Mouse (Mus musculus): ENCODE measurements around the gene Ccdc8. TPM values are rescaled to one million over a fixed set of nuclear protein-coding genes. Genes with fewer than 3 reads are reported as not detected.
"Not testable (repeated sequence)": the region's sequence is repeated elsewhere in the genome, so short reads cannot be mapped to it uniquely, and the experiment has no call there.

Gene Ccdc8
- polyA plus RNA-seq, 1 experiment from 2014 or later, result 7.9 TPM

DNA sequence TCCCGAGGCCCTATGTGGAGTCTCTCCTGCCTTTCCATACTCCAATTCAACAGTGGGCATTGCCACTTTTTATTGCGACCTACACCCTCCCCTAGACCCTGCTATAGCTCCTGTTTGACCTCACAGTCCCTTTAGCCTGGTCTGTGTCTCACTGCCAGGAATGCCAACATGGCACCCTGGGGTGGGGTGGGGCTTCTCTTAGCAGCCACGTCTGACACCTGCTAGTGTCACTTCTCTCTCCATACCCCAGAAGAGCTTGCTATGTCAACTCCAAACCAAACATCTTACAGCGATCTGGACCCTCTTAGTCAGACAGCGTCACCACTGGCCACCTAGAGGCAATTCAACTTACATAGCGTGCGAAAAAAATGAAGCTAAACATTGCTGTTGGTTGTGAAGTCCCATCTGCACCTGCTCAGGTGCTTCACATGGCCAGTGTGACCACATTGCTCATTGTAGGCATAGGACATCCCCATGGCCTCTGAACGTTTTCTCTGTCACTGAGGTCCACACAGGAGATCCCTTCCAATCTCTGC, 43.5 kb upstream of the Ccdc8 start:
- Histone ChIP-seq H3K4me1 (ENCODE audit: control insufficient read depth, insufficient read depth, low read depth, low read length) (peaks cover 36% of the 10 kb centered on the region), H3K4me3 (ENCODE audit: low read length) (peak overlapping the region; percentile 73; the same call in 1 of the 2 replicates)
- 48% methylated on average over 8 of the region's 8 CpGs for WGBS

DNA sequence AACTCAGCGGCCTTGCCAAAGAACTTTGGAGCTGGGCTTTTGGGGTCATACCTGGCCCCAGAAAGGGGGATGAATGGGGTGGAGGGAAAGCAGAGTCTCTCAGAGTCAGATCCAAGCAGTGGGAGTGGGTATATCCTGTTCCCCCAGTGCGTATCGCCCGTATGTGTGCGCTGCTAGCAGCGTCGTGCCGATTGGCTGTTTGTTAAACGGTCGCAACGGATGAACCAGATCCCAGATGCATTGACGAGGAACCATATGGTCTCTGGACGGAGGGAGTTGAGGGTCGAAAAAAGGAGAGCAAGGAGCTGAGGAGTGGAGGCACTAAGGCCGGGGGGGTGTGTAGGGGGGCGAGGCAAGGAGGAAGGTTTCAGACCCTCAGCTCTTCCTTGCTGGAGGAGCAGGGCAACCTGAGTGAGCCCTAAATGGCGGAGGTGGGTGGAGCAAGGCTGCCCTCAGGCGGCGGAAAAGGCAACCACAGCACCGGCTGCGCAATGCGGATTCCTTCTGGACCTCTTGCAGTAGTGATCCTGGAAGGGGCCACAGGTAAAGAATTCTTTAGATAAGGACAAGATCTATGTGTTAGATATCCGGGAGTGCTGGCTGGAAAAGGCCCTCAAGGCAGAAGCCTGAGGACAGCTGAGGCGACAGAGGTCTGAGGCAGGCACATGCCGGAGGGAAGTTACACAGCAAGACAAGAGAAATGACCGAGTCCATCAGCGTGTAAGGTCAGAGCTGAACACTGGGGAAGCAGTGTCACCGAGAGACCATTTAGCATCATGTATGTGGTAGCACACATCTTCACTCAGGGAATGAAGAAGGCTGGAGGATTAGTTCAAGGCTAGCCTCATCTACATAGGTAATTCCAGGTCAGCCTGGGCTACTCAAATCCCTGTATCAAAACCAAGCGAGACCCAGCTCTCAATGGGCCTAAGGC, 42.3 kb upstream of the Ccdc8 start:
- H3K27ac ChIP-seq (ENCODE audit: low read depth, low read length), result peak overlapping the region; percentile 76
- 9% methylated on average over 29 of the region's 29 CpGs for WGBS

More for the DNA sequence above, 43.5 kb upstream of the Ccdc8 start:
- no peak for ATAC-seq
- no peaks in the 10 kb centered on the region for H3K36me3 ChIP-seq (ENCODE audit: control insufficient read depth, insufficient read depth, low read length)
- peak overlapping the region; percentile 94 for H3K4me2 ChIP-seq (ENCODE audit: low read length)
- H3K9me3 ChIP-seq (ENCODE audit: control insufficient read depth, low read length), result no peaks in the 10 kb centered on the region
- no peak overlapping the region; the same call in 1 of the 2 replicates for H3K9ac ChIP-seq (ENCODE audit: low read depth, low read length)
- H3K27me3 ChIP-seq (replicated peaks; ENCODE audit: control insufficient read depth, insufficient read depth, low read length), result no peaks in the 10 kb centered on the region
- H3K27ac ChIP-seq (ENCODE audit: low read depth, low read length), result peak overlapping the region; percentile 93

DNA sequence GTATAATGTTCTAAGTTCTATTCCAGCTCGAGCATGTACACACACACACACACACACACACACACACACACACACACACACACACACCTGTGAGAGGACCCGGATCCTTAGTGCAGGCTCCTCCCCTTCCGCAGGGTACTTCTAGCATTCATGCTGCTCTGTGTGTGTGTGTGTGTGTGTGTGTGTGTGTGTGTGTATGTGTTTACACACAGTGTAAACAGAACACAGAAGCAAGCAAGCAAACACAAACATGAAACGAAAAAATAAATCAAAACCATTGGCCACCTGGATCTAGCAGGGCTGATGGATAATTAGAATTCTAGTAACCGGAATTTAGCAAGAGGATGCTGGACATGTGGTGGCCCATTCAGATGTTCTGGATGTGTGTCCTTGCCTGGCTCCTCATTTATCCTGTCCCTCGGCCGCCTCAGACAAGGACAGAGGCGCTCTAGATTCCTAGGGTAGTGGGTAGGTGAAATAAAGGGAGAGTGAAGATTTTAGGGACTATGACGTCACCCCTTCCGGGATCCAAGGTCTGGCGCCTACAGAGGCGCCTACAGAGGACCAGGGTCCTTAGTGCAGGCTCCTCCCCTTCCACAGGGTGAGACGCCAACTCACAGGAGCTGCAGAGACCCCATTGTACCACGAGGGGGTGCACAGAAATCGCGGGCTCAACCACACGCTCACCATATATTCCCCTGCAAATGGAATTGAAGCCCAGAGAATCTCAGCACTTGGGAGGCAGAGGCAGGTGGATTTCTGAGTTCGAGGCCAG, 41.5 kb upstream of the Ccdc8 start:
- Histone ChIP-seq H3K4me1 (ENCODE audit: control insufficient read depth, insufficient read depth, low read depth, low read length) (peaks cover 29% of the 10 kb centered on the region), H3K36me3 (ENCODE audit: control insufficient read depth, insufficient read depth, low read length) (no peaks in the 10 kb centered on the region), H3K27me3 (replicated peaks; ENCODE audit: control insufficient read depth, insufficient read depth, low read length) (no peaks in the 10 kb centered on the region), H3K4me2 (ENCODE audit: low read length) (peak overlapping the region; percentile 27; the same call in 1 of the 2 replicates), H3K4me3 (ENCODE audit: low read length) (no peak overlapping the region), H3K9ac (ENCODE audit: low read depth, low read length) (no peak overlapping the region), H3K27ac (ENCODE audit: low read depth, low read length) (peak overlapping the region; percentile 57), H3K9me3 (ENCODE audit: control insufficient read depth, low read length) (no peaks in the 10 kb centered on the region)
- ATAC-seq, result peak; percentile 48
- 26% methylated on average over 18 of the region's 18 CpGs for WGBS

More for the DNA sequence above, 42.3 kb upstream of the Ccdc8 start:
- ATAC-seq, result peak; percentile 65
- H3K4me1 ChIP-seq (ENCODE audit: control insufficient read depth, insufficient read depth, low read depth, low read length), result peaks cover 34% of the 10 kb centered on the region
- peak overlapping the region; percentile 94 for H3K4me2 ChIP-seq (ENCODE audit: low read length)
- H3K9me3 ChIP-seq (ENCODE audit: control insufficient read depth, low read length), result no peaks in the 10 kb centered on the region
- H3K27me3 ChIP-seq (replicated peaks; ENCODE audit: control insufficient read depth, insufficient read depth, low read length), result no peaks in the 10 kb centered on the region
- no peaks in the 10 kb centered on the region for H3K36me3 ChIP-seq (ENCODE audit: control insufficient read depth, insufficient read depth, low read length)
- H3K9ac ChIP-seq (ENCODE audit: low read depth, low read length), result peak overlapping the region; percentile 55
- peak overlapping the region; percentile 26 for H3K4me3 ChIP-seq (ENCODE audit: low read length)

DNA sequence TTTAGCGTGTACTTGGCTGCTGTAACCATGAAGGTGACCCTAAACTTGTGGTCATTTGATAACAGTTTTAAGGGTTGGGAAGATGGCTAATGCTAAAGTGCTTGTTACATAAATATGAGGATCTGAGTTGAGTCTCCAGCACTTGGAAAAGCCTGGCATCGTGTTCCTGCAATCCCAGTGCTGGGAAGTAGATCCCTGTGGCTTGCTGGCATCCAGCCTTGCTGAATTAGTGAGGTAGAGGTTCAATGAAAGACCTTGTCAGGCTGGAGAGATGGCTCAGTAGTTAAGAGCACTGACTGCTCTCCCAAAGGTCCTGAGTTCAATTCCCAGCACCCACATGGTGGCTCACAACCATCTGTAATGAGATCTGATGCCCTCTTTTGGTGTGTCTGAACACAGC, 38.7 kb upstream of the Ccdc8 start:
- H3K4me3 ChIP-seq (ENCODE audit: low read length); H3K9me3 ChIP-seq (ENCODE audit: control insufficient read depth, low read length); H3K4me2 ChIP-seq (ENCODE audit: low read length); H3K36me3 ChIP-seq (ENCODE audit: control insufficient read depth, insufficient read depth, low read length); ATAC-seq; H3K27me3 ChIP-seq (replicated peaks; ENCODE audit: control insufficient read depth, insufficient read depth, low read length); H3K27ac ChIP-seq (ENCODE audit: low read depth, low read length); H3K9ac ChIP-seq (ENCODE audit: low read depth, low read length): not testable (repeated sequence)
- peaks cover 26% of the 10 kb centered on the region for H3K4me1 ChIP-seq (ENCODE audit: control insufficient read depth, insufficient read depth, low read depth, low read length)
- 69% methylated on average over 2 of the region's 2 CpGs for WGBS

DNA sequence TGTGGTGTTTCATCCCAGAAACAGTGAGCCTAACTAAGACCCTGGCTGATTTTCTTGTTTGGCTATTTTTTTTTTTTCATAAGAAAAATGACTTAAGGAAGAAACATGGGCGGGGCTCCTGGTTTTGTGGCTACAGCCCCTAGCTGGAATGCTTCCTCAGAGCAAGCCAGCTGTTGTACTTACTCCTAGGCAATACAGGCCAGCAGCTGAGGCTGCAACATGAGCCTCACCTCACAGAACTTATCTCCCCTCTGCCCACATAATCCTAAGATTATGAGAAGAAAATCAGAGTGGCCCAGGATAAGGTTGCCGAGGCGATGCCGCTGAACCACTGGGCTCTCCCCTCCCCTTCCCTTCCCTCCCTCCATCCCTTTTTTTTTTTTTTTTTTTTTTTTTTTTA, 36.8 kb upstream of the Ccdc8 start:
- H3K4me3 ChIP-seq (ENCODE audit: low read length), result no peak overlapping the region
- H3K27ac ChIP-seq (ENCODE audit: low read depth, low read length), result peak overlapping the region; percentile 44; the same call in 1 of the 2 replicates
- H3K4me1 ChIP-seq (ENCODE audit: control insufficient read depth, insufficient read depth, low read depth, low read length), result peaks cover 21% of the 10 kb centered on the region
- ATAC-seq, result no peak
- 86% methylated on average over 4 of the region's 4 CpGs for WGBS
- no peak overlapping the region for H3K9ac ChIP-seq (ENCODE audit: low read depth, low read length)
- no peaks in the 10 kb centered on the region for H3K9me3 ChIP-seq (ENCODE audit: control insufficient read depth, low read length)
- H3K27me3 ChIP-seq (replicated peaks; ENCODE audit: control insufficient read depth, insufficient read depth, low read length), result no peaks in the 10 kb centered on the region
- H3K4me2 ChIP-seq (ENCODE audit: low read length), result no peak overlapping the region
- no peaks in the 10 kb centered on the region for H3K36me3 ChIP-seq (ENCODE audit: control insufficient read depth, insufficient read depth, low read length)

DNA sequence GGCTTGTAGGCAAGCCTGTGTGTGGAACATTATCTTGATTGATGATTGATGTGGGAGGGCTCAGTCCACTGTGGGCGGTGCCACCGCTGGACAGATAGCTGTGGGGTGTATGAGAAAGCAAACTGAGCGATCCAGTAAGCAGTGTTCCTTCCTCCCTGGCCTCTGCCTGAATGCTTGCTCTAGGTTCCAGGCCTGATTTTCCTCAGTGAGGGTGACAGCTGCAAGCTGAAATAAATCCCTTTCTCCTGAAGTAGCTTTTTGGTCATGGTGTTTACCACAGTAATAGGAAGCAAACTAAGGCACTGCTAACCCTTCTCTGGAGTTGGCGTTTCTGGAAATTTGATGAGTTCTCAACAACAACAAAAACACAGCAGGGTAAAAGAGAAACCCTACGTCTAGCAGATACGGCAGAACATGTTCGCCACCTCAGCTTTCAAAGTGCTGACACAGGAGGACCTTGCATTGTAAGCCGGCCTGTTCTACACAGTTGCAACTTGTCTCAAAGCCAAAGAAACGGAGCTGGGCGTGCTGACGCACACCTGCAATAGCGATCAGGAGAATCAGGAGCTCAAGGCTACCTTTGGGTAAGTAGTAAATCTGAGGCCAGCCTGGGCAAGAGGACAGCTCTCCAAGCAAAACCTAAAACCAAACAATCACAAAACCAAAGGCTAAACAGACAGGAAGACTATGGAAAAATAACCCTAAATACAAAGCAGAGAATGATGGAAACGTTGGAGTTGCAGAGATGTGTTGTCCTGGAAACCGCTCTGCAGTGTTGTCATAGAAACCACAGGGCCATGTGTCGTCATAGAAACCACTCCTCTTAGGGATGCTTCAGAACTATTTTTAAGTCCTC, 35.9 kb upstream of the Ccdc8 start:
- peak overlapping the region; percentile 31 for H3K4me2 ChIP-seq (ENCODE audit: low read length)
- H3K9me3 ChIP-seq (ENCODE audit: control insufficient read depth, low read length), result no peaks in the 10 kb centered on the region
- H3K27me3 ChIP-seq (replicated peaks; ENCODE audit: control insufficient read depth, insufficient read depth, low read length), result no peaks in the 10 kb centered on the region
- peaks cover 24% of the 10 kb centered on the region for H3K4me1 ChIP-seq (ENCODE audit: control insufficient read depth, insufficient read depth, low read depth, low read length)
- H3K27ac ChIP-seq (ENCODE audit: low read depth, low read length), result peak overlapping the region; percentile 83
- ATAC-seq, result peak; percentile 66
- WGBS, result 25% methylated on average over 15 of the region's 15 CpGs
- no peak overlapping the region for H3K9ac ChIP-seq (ENCODE audit: low read depth, low read length)
- no peaks in the 10 kb centered on the region for H3K36me3 ChIP-seq (ENCODE audit: control insufficient read depth, insufficient read depth, low read length)
- H3K4me3 ChIP-seq (ENCODE audit: low read length), result no peak overlapping the region

DNA sequence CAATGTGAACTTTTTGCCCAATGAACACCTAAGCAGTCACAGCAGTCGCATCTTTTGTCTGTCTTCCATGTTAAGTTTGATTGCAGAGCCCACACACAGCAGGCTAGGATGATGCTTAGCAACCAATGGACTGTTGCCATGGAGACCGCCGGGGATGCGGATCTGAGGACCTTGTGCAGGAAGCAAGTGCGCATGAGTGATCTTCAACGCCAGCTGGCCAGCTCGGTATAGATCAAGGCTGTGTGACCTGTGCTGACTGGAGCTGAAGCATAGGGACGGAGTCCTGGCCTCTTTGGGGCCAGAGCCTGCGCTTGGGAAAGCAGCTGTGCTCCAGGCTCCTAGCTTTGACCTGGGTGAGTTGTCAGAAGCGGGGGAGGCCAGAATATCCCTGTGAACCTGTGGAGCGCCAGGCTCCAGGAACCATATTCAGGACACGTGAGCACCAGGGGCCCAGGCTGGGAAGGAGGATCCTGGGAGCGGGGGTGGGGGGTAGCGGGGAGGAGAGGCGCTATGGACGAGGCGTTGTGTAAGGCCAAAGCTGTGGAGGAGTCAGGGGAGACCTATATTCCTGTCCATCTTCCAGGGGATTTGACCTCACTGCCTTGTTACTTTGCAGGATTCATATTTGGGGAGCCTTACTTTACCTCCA, 32.8 kb upstream of the Ccdc8 start, which contains the start of gene Pnmal1:
Gene Pnmal1 (plus strand): TSS at position 141 of the 649 bp plus-strand sequence.
- Histone ChIP-seq H3K9ac (ENCODE audit: low read depth, low read length) (peak within 1 kb of the TSS; percentile 58), H3K9me3 (ENCODE audit: control insufficient read depth, low read length) (no peaks in the 10 kb centered on the region), H3K36me3 (ENCODE audit: control insufficient read depth, insufficient read depth, low read length) (no peaks in the 10 kb centered on the region), H3K4me1 (ENCODE audit: control insufficient read depth, insufficient read depth, low read depth, low read length) (peaks cover 24% of the 10 kb centered on the region), H3K27me3 (replicated peaks; ENCODE audit: control insufficient read depth, insufficient read depth, low read length) (no peaks in the 10 kb centered on the region), H3K4me3 (ENCODE audit: low read length) (peak within 1 kb of the TSS; percentile 42), H3K27ac (ENCODE audit: low read depth, low read length) (peak within 1 kb of the TSS; percentile 84), H3K4me2 (ENCODE audit: low read length) (peak within 1 kb of the TSS; percentile 55)
- ATAC-seq, result peak; percentile 93
- WGBS, result 6% methylated on average over 17 of the region's 17 CpGs

DNA sequence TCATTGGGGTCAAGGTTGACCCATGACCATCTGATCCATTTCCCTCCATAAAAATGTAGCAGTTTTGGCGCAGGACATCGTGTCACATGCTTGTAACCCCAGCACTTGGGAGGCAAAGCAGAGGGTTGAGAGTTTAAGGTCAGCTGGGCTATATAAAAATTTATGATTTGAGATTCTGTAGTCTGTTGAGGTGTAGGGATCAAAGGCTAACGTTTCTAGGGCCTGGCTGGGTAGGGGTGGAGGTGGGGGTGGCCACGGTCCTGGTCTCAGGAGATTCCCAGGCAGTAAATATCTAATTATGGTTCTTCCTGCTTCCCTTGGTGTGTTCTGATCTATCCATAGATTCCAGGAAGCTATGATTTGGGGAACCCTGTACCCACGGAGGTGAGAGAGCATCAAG, 30.8 kb upstream of the Ccdc8 start:
- Histone ChIP-seq H3K27ac (ENCODE audit: low read depth, low read length) (no peak overlapping the region), H3K4me3 (ENCODE audit: low read length) (no peak overlapping the region), H3K4me2 (ENCODE audit: low read length) (peak overlapping the region; percentile 37), H3K27me3 (replicated peaks; ENCODE audit: control insufficient read depth, insufficient read depth, low read length) (no peaks in the 10 kb centered on the region), H3K36me3 (ENCODE audit: control insufficient read depth, insufficient read depth, low read length) (no peaks in the 10 kb centered on the region), H3K4me1 (ENCODE audit: control insufficient read depth, insufficient read depth, low read depth, low read length) (peaks cover 20% of the 10 kb centered on the region), H3K9ac (ENCODE audit: low read depth, low read length) (no peak overlapping the region), H3K9me3 (ENCODE audit: control insufficient read depth, low read length) (no peaks in the 10 kb centered on the region)
- 86% methylated on average over 5 of the region's 5 CpGs for WGBS
- no peak for ATAC-seq
